ENCODE assay signal across 8 mouse cellular contexts in the genomic region with DNA sequence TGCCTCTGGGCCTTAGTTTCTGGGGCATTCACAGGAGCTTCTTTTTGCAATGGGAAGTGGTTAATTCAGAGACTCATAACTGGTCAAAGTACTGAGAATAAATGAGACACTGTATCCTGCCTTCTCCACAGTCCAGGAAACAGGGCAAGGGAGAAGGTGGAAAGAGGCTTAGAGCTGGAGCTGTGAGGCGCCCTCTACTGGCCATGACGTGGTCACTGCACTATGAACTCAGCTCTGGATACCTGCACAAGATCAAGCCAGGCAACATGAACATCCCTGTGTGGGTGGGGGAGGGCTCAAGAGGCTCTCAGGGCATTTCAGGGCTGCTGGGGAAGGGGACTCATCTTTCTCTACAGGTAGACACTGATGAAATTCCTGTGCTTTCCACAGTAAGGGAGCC. TPM values are rescaled to one million over a fixed set of nuclear protein-coding genes. Genes with fewer than 3 reads are reported as not detected.
DNase-seq lines count a peak whose midpoint lies in the region; ATAC-seq and TF ChIP-seq lines count a peak whose summit lies in the region.

No protein-coding gene starts in this region.

- no peaks in the 10 kb centered on the region for H3K27me3 ChIP-seq in E14TG2a.4 (ENCODE audit: insufficient read depth, low read length)
- no peaks in the 10 kb centered on the region for H3K27me3 ChIP-seq in stomach, postnatal 0 days (ENCODE audit: control insufficient read depth, insufficient read depth, low read length)

- H3K36me3 ChIP-seq in E14TG2a.4 (ENCODE audit: insufficient read depth, low read length) = no peaks in the 10 kb centered on the region
- H3K36me3 ChIP-seq in stomach, postnatal 0 days (ENCODE audit: control insufficient read depth, insufficient read depth, low read length) = no peaks in the 10 kb centered on the region

- H3K9ac ChIP-seq in stomach, postnatal 0 days (ENCODE audit: low read length) = no peak overlapping the region

- ATAC-seq in stomach, postnatal 0 days (ENCODE audit: low FRiP score, low TSS enrichment) = no peak
- ATAC-seq in activated CD4-positive, CD25-positive, alpha-beta regulatory T cell, adult 4 months = no peak

- H3K4me2 ChIP-seq in stomach, postnatal 0 days (replicated peaks; ENCODE audit: low read depth) = no peak overlapping the region

- intact Hi-C loops in heart, postnatal 14 days (cut with DNase I) = loop anchor here (10.0 kb wide), 1 partner anchor 62 kb away; the partner anchor contains the start of gene Clca3a2

- no peak overlapping the region for H3K4me3 ChIP-seq in E14TG2a.4 (replicated peaks; ENCODE audit: low read length)
- no peak overlapping the region for H3K4me3 ChIP-seq in stomach, postnatal 0 days (ENCODE audit: low read depth, low read length)

- 8% methylated on average over 2 of the region's 2 CpGs for WGBS in stomach, postnatal 0 days

- DNase-seq in heart, postnatal 14 days = peak; percentile 9 to 16
- no peak for DNase-seq in heart, adult 9 months (ENCODE audit: low spot score in 2 of 2)
- DNase-seq in brain, adult 2 months (ENCODE audit: low read depth, low spot score) = peak; percentile 29
- peak; percentile 14 for DNase-seq in kidney, postnatal 14 days
- peak; percentile 17 for DNase-seq in stomach, postnatal 0 days (ENCODE audit: low spot score)
- DNase-seq in neural tube, embryonic 10.5 days (ENCODE audit: extremely low spot score, low spot score) = no peak

- peaks cover 8% of the 10 kb centered on the region for H3K9me3 ChIP-seq in E14TG2a.4 (ENCODE audit: low read length)
- no peaks in the 10 kb centered on the region for H3K9me3 ChIP-seq in stomach, postnatal 0 days (ENCODE audit: control insufficient read depth, low read length)

- no peaks in the 10 kb centered on the region for H3K4me1 ChIP-seq in E14TG2a.4 (replicated peaks; ENCODE audit: low read depth, low read length)
- H3K4me1 ChIP-seq in stomach, postnatal 0 days (replicated peaks; ENCODE audit: control insufficient read depth, insufficient read depth) = no peaks in the 10 kb centered on the region

- TF ChIP-seq CTCF in E14TG2a.4 (conservative IDR thresholded peaks at IDR 0.05; ENCODE audit: low read length) = peak; percentile 60
- TF ChIP-seq CTCF in stomach, postnatal 0 days (IDR thresholded peaks at IDR 0.05; ENCODE audit: low read depth) = peak; percentile 71

- no peak overlapping the region for H3K27ac ChIP-seq in stomach, postnatal 0 days (replicated peaks)

- no peak for TF ChIP-seq EP300 in stomach, postnatal 0 days (optimal IDR thresholded peaks at IDR 0.05)

RNA-seq across cellular contexts. Expression of gene Clca3a1, which starts 7.7 kb away (rescaled TPM):
- 1 to 10 TPM; 2.2 to 2.8 TPM for total RNA-seq in heart, postnatal 14 days (2021)
- 0.70 and 0.82 TPM in 2 replicates for polyA plus RNA-seq in stomach, postnatal 0 days (2015; fragmentation: Nextera tagmentation; extraction: Ambion mirVana)
- under 1 TPM in 1 of 2 experiments, not detected in 1; 0.09 TPM for polyA plus RNA-seq in activated CD4-positive, CD25-positive, alpha-beta regulatory T cell, adult 4 months (2017; shearing (Covaris generic))

RNA-seq across cellular contexts. Expression of gene Sh3glb1, which starts 33.0 kb away (rescaled TPM):
- 100 to 1,000 TPM; 292 to 300 TPM for total RNA-seq in heart, postnatal 14 days (2021)
- 125 and 130 TPM in 2 replicates for polyA plus RNA-seq in stomach, postnatal 0 days (2015; fragmentation: Nextera tagmentation; extraction: Ambion mirVana)
- 10 to 100 TPM; 53.4 to 56.8 TPM for polyA plus RNA-seq in activated CD4-positive, CD25-positive, alpha-beta regulatory T cell, adult 4 months (2017; shearing (Covaris generic))

Comparison
In these comparisons a context has a peak if more than half of its experiments do, and no peak if none do; other contexts are left out.
1. DNase-seq: peak in heart, postnatal 14 days (2 of 2), brain, adult 2 months (single experiment), kidney, postnatal 14 days (single experiment) and stomach, postnatal 0 days (single experiment); none in heart, adult 9 months (0 of 2) and neural tube, embryonic 10.5 days (single experiment).